Mouse (Mus musculus): ENCODE measurements around the gene Kat14.

DNA sequence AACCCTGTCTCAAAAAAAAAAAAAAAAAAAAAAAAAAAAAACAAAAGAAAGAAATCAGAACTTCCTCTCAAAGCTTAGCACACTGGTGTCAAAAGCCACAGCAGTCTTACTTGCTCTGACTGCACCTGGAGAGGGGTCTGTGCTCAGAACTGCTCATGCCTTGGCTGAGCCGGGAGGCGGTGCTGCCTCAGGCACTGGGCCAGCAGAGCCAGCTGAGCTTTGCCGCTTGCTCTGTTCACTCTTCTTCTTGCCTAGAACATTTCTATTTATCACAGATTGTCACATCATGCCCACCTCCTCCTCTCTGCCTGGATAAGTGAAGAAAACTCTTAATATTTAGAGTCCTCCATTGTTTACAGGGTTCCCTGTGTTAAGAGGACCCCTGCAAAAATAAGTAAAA lies 41.8 kb downstream of the Kat14 start:
- TF ChIP-seq POLR2A (IDR thresholded peaks at IDR 0.05; ENCODE audit: borderline replicate concordance, extremely low read depth, low read depth, low read length) (no peak), CTCF (IDR thresholded peaks at IDR 0.05; ENCODE audit: insufficient read depth, low read length) (no peak)
